Mouse (Mus musculus): ENCODE measurements at regions not wholly inside any gene's neighbourhood (a gene's known extent, or its start where the extent isn't known, plus 50 kb on each side); places are given as distances from the start of the nearest gene placed in this dataset.

DNA sequence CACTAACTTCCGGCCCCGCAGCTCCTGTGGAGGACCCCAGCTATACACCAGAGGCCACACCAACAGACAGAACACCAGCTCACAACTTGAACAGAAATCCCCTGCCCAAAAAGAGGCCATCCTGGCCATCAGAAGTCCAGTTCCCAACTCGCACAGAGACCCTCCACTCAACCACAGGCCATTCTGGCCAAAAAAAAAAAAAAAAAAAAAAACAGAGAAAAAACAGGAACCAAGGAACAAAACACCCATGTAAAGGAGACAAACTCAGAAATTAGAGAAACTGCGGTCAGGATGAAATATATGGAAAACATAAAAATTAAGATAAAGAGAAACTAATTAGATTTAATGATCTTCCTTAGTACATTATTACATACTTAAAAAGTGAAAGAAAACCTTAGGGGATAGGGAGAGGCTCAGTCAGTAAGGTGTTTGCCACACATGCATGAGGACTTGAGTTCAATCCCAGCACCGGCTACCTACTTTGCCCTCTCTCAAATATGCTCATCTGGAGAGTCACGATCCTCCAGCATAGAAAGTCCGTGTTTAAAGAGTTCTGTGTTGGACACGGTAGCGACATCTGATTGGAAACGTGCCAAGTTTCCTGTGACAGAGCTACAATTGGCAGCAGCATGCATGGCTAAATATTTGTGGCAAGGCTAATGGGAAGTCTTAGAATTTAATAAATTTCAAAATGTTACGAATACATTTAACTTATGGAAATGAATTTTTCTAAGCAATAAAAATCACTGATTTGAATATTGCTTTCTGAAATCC lies 51.9 kb upstream of the Pde7b start:
- no peak for DNase-seq

DNA sequence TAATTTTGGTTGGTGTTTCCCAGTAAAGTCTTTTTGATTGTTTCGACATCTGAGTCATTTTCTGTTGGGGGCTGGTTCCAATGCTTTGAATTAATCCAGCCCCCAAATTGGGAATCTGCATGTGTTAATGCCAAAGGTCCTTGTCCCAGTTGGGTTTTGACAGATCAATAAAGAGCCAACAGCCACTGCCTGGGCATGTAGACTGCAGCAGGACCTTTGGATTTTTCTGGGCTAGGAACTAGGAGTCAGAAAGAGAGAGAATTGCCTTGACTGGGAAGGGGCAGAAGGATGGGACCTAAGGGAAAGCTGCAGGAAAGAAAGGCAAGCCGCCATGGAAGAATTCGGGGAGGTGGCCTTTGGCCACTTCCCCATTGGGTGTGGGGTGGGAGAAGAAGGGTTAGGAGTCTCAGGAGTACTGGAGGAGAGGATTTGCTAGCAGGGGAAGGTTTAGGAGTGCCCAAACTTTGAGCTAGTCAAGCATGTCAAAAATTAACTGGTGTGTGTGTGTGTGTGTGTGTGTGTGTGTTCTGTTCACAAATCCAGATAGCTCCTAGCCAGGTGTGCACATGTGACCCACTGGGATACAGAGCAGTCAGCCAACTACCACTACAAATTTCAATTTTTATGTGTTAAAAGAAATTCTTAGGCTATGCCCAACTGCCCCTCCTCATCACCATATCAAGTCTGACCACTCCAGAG lies 51.0 kb upstream of the Pde7b start:
- DNase-seq, result no peak
